Mouse (Mus musculus) adipocyte (in vitro differentiated cells): ENCODE results near the gene Krtcap3.
"Not testable (repeated sequence)": the region's sequence is repeated elsewhere in the genome, so short reads cannot be mapped to it uniquely, and the experiment has no call there.

Experiments used
- DNase-seq: peaks from one replicate; pipeline ENCODE4 v3.0.0-alpha.2; 2016; ENCODE audit warnings: low spot score

Krtcap3 gene

GRCm38 (mm10) chr5:31251541-31252101 lies at the start of gene Krtcap3:
TSS of gene Krtcap3 (plus strand) at chr5:31251691.
- DNase-seq, result no peak

DNA sequence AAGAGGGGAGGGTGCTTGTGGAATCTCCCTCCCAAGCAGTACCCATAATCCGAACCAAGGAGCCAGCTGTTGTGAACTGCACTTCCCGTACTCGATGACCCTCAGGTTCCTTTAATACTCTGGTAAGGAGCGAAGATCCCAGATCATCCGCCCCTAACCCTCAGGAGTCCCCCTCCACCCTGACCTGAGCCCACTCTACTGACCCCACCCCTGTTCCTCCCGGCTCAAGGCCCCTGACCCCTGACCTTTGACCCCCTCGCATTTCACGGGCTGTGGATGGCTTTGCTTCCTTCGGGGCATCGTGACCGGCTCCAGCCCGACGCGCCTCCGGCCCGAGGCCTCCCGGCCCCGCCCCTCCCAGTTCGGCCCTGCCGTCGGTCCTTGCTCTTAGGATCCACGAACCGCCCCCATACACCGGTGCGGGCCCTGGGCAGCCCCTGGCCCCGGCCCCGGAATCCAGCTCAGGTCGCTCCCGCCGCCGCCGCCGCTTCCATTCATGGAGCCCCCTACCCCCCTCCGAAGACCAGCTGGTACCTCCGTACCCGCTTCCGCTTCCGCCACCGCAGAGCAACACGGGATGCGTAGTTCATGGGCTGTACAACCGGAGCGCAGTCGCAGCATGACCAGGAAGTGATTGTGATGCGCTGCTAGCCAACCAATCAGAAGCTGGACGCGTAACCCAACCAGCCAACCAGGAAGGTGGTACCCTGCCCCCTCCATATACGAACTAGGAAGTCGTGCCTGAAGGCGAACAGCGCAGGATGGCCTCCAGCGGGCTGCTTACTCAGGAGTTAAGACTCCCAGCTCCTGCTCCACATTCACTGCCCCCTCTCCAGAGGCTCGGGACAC lies 49.5 kb upstream of the Krtcap3 start, which contains the start of gene Zfp513:
Gene Zfp513 (minus strand): TSS at position 562 of the 849 bp plus-strand sequence.
- DNase-seq, result peak; percentile 99

GRCm38 (mm10) chr5:31202933-31203332 lies 48.6 kb upstream of the Krtcap3 start:
- no peak for DNase-seq

DNA sequence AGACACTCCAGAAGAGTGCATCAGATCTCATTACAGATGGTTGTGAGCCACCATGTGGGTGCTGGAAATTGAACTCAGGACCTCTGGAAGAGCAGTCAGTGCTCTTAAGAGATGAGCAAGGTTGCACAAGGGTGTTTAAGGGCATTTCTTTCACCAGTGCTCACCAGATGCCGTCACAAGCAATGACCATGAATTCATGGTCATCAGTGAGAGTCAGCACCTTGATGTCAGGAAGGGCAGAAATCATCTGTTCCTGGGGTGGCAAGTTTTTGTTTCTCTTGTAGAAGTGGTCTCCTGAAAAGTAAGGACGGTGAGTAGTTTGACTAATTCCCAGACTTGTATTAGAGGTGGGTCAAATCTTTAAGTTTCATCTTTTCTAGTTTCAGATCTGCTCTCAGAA lies 47.6 kb upstream of the Krtcap3 start:
- no peak for DNase-seq

- no peak for DNase-seq
Observed at GRCm38 (mm10) chr5:31204421-31204820, 47.1 kb upstream of the Krtcap3 start.

DNA sequence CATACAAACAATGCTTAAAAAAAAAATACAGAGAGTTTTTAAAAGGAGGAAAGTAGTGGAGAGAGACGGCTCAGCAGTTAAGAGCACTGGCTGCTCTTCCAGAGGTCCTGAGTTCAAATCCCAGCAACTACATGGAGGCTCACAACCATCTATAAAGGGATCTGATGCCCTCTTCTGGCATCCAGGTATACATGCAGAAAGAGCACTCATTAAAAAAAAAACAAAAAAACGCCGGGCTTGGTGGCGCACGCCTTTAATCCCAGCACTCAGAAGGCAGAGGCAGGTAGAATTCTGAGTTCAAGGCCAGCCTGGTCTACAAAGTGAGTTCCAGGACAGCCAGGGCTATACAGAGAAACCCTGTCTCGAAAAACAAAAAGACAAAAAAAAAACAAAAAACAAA lies 34.9 kb upstream of the Krtcap3 start:
- DNase-seq, result not testable (repeated sequence)

GRCm38 (mm10) chr5:31218294-31218693 lies 33.2 kb upstream of the Krtcap3 start:
- DNase-seq, result no peak

GRCm38 (mm10) chr5:31219070-31219469 lies 32.4 kb upstream of the Krtcap3 start:
- peak; percentile 71 for DNase-seq

DNA sequence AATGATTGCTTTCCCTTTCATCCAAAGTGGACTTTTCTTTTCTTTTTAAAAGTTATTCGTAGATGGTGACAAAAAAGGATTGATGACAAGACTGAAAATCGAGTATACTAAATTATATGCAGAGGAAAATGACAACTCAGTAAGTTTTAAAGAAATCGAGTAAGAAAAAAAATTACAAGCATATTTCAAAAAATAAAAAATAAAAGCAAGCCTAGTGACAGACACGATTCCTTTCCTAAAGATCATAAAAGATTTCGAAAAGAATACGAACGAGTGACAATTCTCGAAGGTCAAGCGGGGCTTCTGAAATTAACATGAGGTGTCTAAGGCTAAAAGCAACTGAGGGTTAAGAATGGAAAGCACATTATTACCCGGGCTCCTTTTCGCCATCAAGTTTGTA lies 32.0 kb upstream of the Krtcap3 start:
- no peak for DNase-seq

DNA sequence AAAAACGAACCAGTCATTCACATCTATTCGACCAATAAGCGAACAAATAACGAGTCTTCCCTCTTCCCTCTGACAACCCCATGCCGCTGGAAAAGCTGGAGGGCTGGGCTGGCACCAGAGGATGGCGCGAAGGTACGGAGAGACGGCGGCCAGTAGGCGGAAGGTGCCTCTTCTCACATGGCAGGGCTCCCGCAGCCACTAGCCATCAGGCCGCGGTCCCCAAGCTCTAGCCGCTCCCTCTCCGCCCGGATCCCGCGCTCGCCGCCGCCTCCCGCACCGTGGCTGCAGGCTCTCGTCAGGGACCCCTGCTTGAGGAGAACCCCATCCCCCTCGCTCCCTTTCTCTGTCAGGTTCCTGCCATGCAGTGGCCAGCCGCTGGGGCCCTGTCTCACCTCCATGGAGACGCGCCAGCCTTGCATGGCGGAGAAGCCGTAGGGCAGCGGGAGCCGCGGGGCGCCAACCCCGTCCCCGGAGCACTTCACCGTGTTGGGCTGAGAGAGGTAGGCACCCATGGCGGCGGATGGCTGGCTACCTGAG lies 31.5 kb upstream of the Krtcap3 start:
- DNase-seq, result no peak

GRCm38 (mm10) chr5:31220448-31221303 lies 30.8 kb upstream of the Krtcap3 start, which contains the start of gene Ppm1g:
TSS of gene Ppm1g (minus strand) at chr5:31220687.
- DNase-seq, result peak; percentile 95

GRCm38 (mm10) chr5:31221304-31221945 lies 30.1 kb upstream of the Krtcap3 start:
- DNase-seq, result peak; percentile 84

GRCm38 (mm10) chr5:31222696-31223095 lies 28.8 kb upstream of the Krtcap3 start:
- DNase-seq, result no peak

DNA sequence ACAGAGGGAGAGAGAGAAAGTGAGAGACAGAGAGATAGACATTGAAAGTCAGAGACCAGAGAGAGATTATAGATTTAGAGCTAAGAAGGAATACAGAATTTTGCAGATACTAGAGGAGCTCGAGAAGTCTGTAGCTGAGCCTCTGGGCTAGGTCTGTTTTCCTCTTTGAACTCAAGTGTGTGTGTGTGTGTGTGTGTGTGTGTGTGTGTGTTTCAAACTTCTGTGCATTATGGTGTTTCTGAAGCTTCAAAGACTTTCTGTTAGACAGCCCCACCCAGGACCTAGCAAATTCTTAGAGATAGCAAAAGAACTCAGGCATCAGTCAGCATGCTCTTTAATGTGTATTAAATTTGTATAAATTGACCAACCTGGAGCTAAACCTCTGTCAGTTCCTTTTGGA lies 24.9 kb upstream of the Krtcap3 start:
- DNase-seq, result no peak

DNA sequence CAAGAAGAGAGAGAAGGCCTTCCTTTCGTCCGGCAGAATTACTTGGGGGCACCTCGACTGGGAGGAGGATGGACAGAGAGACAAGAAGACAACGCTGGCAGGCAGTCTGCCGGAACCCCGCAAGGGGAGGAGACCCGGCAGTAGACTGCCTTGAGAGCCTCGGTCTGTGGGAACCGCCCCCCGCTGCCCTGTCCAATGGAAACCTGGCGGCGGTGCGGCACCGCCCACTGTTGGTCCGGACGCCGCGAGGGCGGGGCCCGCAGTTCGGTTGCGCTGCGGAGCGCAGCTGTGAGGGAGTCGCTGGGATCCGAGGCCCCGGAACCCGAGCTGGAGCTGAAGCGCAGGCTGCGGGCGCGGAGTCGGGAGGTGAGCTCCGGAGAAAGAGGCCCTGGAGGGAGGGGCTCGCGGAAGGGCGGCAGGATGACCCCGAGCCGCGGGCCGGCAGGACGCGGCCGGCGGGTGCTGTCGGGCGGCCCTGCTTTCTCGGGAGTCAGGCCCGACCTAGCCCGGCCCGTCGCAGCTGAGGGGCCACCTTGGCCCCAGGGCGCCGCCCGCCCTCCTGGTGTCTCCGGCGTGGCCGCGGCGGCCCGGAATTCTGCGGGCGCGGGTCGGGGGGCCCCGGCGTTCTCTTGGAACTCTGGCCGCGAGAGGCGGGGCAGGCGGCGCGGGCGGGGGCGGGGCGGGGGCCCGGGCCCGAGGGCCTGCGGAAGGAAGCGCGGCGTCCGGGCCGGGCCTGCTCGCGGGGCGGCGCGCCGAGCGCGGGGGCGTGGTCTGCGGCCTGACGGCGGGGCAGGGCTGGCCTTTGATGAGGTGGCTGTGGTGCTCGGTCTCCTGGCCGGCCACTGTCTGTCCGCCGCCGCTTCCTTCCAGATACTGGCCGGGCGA lies 10.6 kb upstream of the Krtcap3 start, which contains the start of the genes Nrbp1 and Gm9970:
Gene Nrbp1 (plus strand): TSS at position 228 of the 885 bp plus-strand sequence.
Gene Gm9970 (minus strand): TSS at position 596 of the 885 bp plus-strand sequence.
- DNase-seq, result peak; percentile 94

- DNase-seq, result no peak
Observed at GRCm38 (mm10) chr5:31241522-31242034, 9.9 kb upstream of the Krtcap3 start.

DNA sequence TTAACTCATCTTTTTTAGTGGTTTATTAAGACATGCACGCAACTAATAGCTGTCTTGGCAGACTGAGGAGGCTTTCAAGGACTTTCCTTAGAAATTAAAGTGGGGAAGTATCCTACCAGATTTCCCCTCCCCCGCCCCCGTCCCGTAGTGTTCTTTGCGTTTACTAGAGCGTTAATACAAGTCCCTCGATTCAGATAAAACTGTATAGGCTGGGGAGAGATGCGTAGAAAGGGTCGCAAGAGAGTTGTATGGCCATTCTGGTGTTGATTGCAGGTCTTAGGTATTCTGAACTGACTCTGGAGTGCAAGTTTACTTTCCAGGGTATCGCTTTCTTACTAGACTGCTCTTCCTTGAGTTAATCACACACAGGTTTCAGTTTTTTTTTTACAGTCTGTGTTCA lies 9.3 kb upstream of the Krtcap3 start:
- DNase-seq, result no peak

DNA sequence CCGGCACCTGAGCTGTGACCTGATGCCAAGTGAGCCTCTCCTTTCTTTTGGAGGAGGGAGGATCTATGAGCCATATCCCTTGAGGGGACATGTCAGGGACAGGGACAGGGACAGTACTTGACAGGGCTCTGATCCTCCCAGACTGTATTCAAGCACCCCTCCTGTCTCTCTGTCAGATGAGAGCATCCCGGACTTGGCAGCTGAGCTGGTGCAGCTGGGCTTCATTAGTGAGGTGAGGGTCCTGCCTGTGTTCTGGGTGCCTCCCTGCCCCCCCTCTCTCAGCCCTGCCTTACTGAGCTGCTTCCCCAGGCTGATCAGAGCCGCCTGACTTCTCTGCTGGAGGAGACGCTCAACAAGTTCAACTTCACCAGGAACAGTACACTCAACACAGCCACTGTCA lies 775 bp upstream of the Krtcap3 start:
- DNase-seq, result no peak

- no peak for DNase-seq
Observed at GRCm38 (mm10) chr5:31252151-31252550, 660 bp downstream of the Krtcap3 start.
